In genomic region chr5:121525774-121526450, GRCm38 (mm10) we compare ENCODE assay signal across 32 mouse cellular contexts. TPM values are rescaled to one million over a fixed set of nuclear protein-coding genes. Genes with fewer than 3 reads are reported as not detected.
A peak's percentile ranks its signal among the peaks of the same experiment; 100 is the strongest.
DNase-seq lines count a peak whose midpoint lies in the region; ATAC-seq lines count a peak whose summit lies in the region.
"Had no signal": no experiment of that assay in that cellular context is flagged by ENCODE, and none has a peak within 500 bp of the region (broad histone marks: within the 10 kb centered on the region; RNA-seq: fewer than 3 reads in every experiment).

No protein-coding gene starts in this region.

- ATAC-seq in heart, embryonic 12.5 days (ENCODE audit: insufficient number of reproducible peaks, low FRiP score), result no peak; the same call in 1 of the 2 replicates
- ATAC-seq: forebrain, embryonic 14.5 days; hindbrain, embryonic 16.5 days; intestine, embryonic 15.5 days; midbrain, embryonic 16.5 days had no signal

- H3K4me1 ChIP-seq in heart, embryonic 12.5 days (replicated peaks), result peaks cover 3% of the 10 kb centered on the region; the same call in 1 of the 2 replicates
- H3K4me1 ChIP-seq: embryonic facial prominence, embryonic 15.5 days; hindbrain, embryonic 10.5 days; intestine, embryonic 15.5 days; limb, embryonic 12.5 days; neural tube, embryonic 13.5 days had no signal

- H3K27ac ChIP-seq in heart, embryonic 12.5 days (ENCODE audit: poor library complexity, severe bottlenecking), result no peak overlapping the region
- H3K27ac ChIP-seq: embryonic facial prominence, embryonic 15.5 days; hindbrain, embryonic 10.5 days; intestine, embryonic 15.5 days; layer of hippocampus, adult 2 months; limb, embryonic 12.5 days; macrophage; neural tube, embryonic 13.5 days had no signal

- DNase-seq in adrenal gland, postnatal 14 days, result peak; percentile 22
- DNase-seq in adrenal gland, adult (ENCODE audit: inconsistent age in 2 of 2, low spot score in 1 of 2), result no peak
- peak; percentile 51 to 62 for DNase-seq in heart, postnatal 10 days
- peak; percentile 33 to 37 for DNase-seq in heart, postnatal 14 days
- DNase-seq in lung, postnatal 14 days, result peak; percentile 19
- DNase-seq in frontal cortex, postnatal 14 days (ENCODE audit: low spot score in 2 of 2), result no peak
- DNase-seq: cerebellum, adult 11 months; cerebellum, adult 9-11 months; gastrocnemius, postnatal 10 days; kidney, adult 8-10 months; kidney, postnatal 25 days; thymus, adult 18-20 months; thymus, postnatal 36 days had no signal

- no peak overlapping the region for H3K9ac ChIP-seq in heart, embryonic 12.5 days
- H3K9ac ChIP-seq: embryonic facial prominence, embryonic 15.5 days; intestine, embryonic 15.5 days; limb, embryonic 12.5 days; neural tube, embryonic 13.5 days had no signal

- peaks cover 75% of the 10 kb centered on the region for H3K36me3 ChIP-seq in heart, embryonic 12.5 days

- H3K4me2 ChIP-seq in heart, embryonic 12.5 days, result no peak overlapping the region
- H3K4me2 ChIP-seq: embryonic facial prominence, embryonic 15.5 days; intestine, embryonic 15.5 days; limb, embryonic 12.5 days; liver, embryonic 11.5 days; neural tube, embryonic 13.5 days had no signal

- no peaks in the 10 kb centered on the region for H3K9me3 ChIP-seq in heart, embryonic 12.5 days (replicated peaks)
- H3K9me3 ChIP-seq: embryonic facial prominence, embryonic 15.5 days; hindbrain, embryonic 10.5 days; intestine, embryonic 15.5 days; limb, embryonic 12.5 days; neural tube, embryonic 13.5 days had no signal

- 78% methylated on average over 14 of the region's 14 CpGs for WGBS in heart, embryonic 12.5 days

- intact Hi-C loops in heart, postnatal 10 days (cut with DNase I), result no loop called here
- intact Hi-C loops in heart, postnatal 14 days (cut with DNase I), result no loop called here

- no peak overlapping the region for H3K4me3 ChIP-seq in heart, embryonic 12.5 days
- H3K4me3 ChIP-seq: embryonic facial prominence, embryonic 15.5 days; hindbrain, embryonic 10.5 days; intestine, embryonic 15.5 days; layer of hippocampus, adult 2 months; limb, embryonic 12.5 days; myocyte; neural tube, embryonic 13.5 days had no signal

- no peaks in the 10 kb centered on the region for H3K27me3 ChIP-seq in heart, embryonic 12.5 days (replicated peaks)
- H3K27me3 ChIP-seq: embryonic facial prominence, embryonic 15.5 days; intestine, embryonic 15.5 days; limb, embryonic 12.5 days; neural tube, embryonic 13.5 days had no signal

RNA-seq across cellular contexts. Expression of gene Adam1a, which starts 19.4 kb away (rescaled TPM):
- total RNA-seq in adrenal gland, postnatal 14 days (2021), result 5.7 and 5.8 TPM in 2 replicates
- 1 to 10 TPM; 2.4 to 2.8 TPM for total RNA-seq in heart, postnatal 10 days (2021)
- 0.59 and 1.5 TPM in 2 replicates for polyA plus RNA-seq in heart, embryonic 12.5 days (2016; fragmentation: Nextera tagmentation; extraction: Ambion mirVana)
- 1 to 10 TPM; 3.4 to 3.5 TPM for total RNA-seq in heart, postnatal 14 days (2021)

RNA-seq across cellular contexts. Expression of gene Gm42878, which starts 19.4 kb away (rescaled TPM):
- total RNA-seq in adrenal gland, postnatal 14 days (2021), result not detected in 2 replicates
- not detected for total RNA-seq in heart, postnatal 10 days (2021)
- not detected in 2 replicates for polyA plus RNA-seq in heart, embryonic 12.5 days (2016; fragmentation: Nextera tagmentation; extraction: Ambion mirVana)
- not detected for total RNA-seq in heart, postnatal 14 days (2021)
- total RNA-seq: adrenal gland, postnatal 4 days; common myeloid progenitor, adult 5-6 weeks; gastrocnemius, postnatal 10 days; heart, adult 18-20 months; layer of hippocampus, adult 2 months; layer of hippocampus, postnatal 25 days; left cerebral cortex, postnatal 14 days had no signal
- polyA plus RNA-seq: embryonic facial prominence, embryonic 15.5 days; forebrain, embryonic 14.5 days; hindbrain, embryonic 10.5 days; hindbrain, embryonic 16.5 days; intestine, embryonic 15.5 days; limb, embryonic 12.5 days; liver, embryonic 11.5 days; midbrain, embryonic 16.5 days; neural tube, embryonic 13.5 days; spleen, adult 2 months had no signal

RNA-seq across cellular contexts. Expression of gene Mapkapk5, which starts 19.8 kb away (rescaled TPM):
- 93.2 and 96.4 TPM in 2 replicates for total RNA-seq in adrenal gland, postnatal 14 days (2021)
- total RNA-seq in heart, postnatal 10 days (2021), result 10 to 100 TPM; 56.6 to 58.1 TPM
- 38.8 and 40.0 TPM in 2 replicates for polyA plus RNA-seq in heart, embryonic 12.5 days (2016; fragmentation: Nextera tagmentation; extraction: Ambion mirVana)
- total RNA-seq in heart, postnatal 14 days (2021), result 10 to 100 TPM; 60.7 to 61.7 TPM

RNA-seq across cellular contexts. Expression of gene Adam1b, which starts 22.7 kb away (rescaled TPM):
- not detected in 2 replicates for total RNA-seq in adrenal gland, postnatal 14 days (2021)
- total RNA-seq in heart, postnatal 10 days (2021), result not detected
- polyA plus RNA-seq in heart, embryonic 12.5 days (2016; fragmentation: Nextera tagmentation; extraction: Ambion mirVana), result 0.08 and 0.32 TPM in 2 replicates
- total RNA-seq in heart, postnatal 14 days (2021), result not detected
- total RNA-seq: adrenal gland, postnatal 4 days; gastrocnemius, postnatal 10 days; heart, adult 18-20 months; layer of hippocampus, adult 2 months; left cerebral cortex, postnatal 14 days had no signal
- polyA plus RNA-seq: embryonic facial prominence, embryonic 15.5 days; forebrain, embryonic 14.5 days; hindbrain, embryonic 16.5 days; liver, embryonic 11.5 days; macrophage; midbrain, embryonic 16.5 days; neural tube, embryonic 13.5 days had no signal

Comparison
In these comparisons a context has a peak if more than half of its experiments do, and no peak if none do; other contexts are left out.
1. DNase-seq: peak in adrenal gland, postnatal 14 days (single experiment), heart, postnatal 10 days (2 of 2), heart, postnatal 14 days (2 of 2) and lung, postnatal 14 days (single experiment); none in adrenal gland, adult (0 of 2) and frontal cortex, postnatal 14 days (0 of 2).